Mouse (Mus musculus): ENCODE measurements at regions not wholly inside any gene's neighbourhood (a gene's known extent, or its start where the extent isn't known, plus 50 kb on each side); places are given as distances from the start of the nearest gene placed in this dataset.
"Not testable (repeated sequence)": the region's sequence is repeated elsewhere in the genome, so short reads cannot be mapped to it uniquely, and the experiment has no call there.

DNA sequence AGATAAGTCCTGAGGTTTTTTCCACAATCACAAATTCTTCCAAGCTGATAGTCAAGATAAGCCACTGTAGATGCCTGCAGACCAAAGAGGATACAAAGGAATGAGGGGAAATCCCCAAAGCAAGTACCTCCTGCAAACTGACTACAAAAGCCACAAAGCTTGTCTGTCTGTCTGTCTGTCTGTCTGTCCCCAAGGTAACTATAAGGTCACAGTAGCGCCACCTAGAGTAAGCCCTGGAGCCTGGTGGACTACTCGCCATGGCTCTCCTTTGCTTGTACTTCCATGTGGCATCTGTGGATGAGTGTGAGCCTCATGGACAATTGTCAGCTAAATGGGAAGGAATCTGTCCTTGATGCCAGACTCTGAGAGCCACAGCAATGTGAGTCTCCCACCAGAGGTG lies 249.8 kb downstream of the Diras2 start:
- Histone ChIP-seq H3K9me3 (no peaks in the 10 kb centered on the region), H3K4me3 (replicated peaks) (no peak overlapping the region), H3K27ac (no peak overlapping the region), H3K9ac (no peak overlapping the region), H3K36me3 (no peaks in the 10 kb centered on the region), H3K4me1 (replicated peaks) (no peaks in the 10 kb centered on the region), H3K27me3 (replicated peaks) (no peaks in the 10 kb centered on the region), H3K4me2 (replicated peaks) (no peak overlapping the region)
- 75% methylated on average over 2 of the region's 2 CpGs for WGBS
- ATAC-seq = no peak

- no peak overlapping the region for H3K4me2 ChIP-seq (replicated peaks)
- H3K4me1 ChIP-seq (replicated peaks) = no peaks in the 10 kb centered on the region
- H3K4me3 ChIP-seq (replicated peaks) = no peak overlapping the region
- H3K36me3 ChIP-seq = no peaks in the 10 kb centered on the region
- H3K27ac ChIP-seq = no peak overlapping the region
- H3K27me3 ChIP-seq (replicated peaks) = no peaks in the 10 kb centered on the region
- H3K9me3 ChIP-seq = no peaks in the 10 kb centered on the region
- ATAC-seq = no peak
- H3K9ac ChIP-seq = no peak overlapping the region
- 64% methylated on average over 13 of the region's 13 CpGs for WGBS
Observed at GRCm38 (mm10) chr13:52282500-52282899, 248.6 kb downstream of the Diras2 start.

DNA sequence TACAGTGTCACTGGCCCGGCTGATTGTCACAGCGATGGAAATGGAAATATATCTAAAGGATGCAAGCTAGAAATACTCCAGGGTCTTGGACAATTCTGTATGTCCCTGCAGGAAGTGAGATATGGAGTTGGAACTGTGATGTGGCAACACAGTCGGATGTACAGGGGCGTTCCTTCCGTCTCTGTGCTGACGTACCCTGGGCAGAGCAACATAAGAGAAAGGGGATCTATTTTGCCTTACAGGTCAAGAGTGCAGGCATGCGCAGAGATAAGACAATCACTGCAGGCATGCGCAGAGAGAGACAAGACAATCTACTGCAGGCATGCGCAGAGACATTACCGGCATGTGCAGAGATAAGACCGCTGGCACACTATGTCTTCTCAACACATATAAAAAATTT lies 247.6 kb downstream of the Diras2 start:
- Histone ChIP-seq H3K36me3 (no peaks in the 10 kb centered on the region), H3K4me1 (replicated peaks) (no peaks in the 10 kb centered on the region), H3K27me3 (replicated peaks) (no peaks in the 10 kb centered on the region), H3K4me2 (replicated peaks) (no peak overlapping the region), H3K9ac (no peak overlapping the region), H3K27ac (no peak overlapping the region), H3K9me3 (no peaks in the 10 kb centered on the region), H3K4me3 (replicated peaks) (no peak overlapping the region)
- no peak for ATAC-seq
- whole genome bisulfite sequencing = 61% methylated on average over 11 of the region's 11 CpGs

GRCm38 (mm10) chr13:52284026-52284801 lies 246.9 kb downstream of the Diras2 start:
- no peaks in the 10 kb centered on the region for H3K4me1 ChIP-seq (replicated peaks)
- H3K4me3 ChIP-seq (replicated peaks) = no peak overlapping the region
- H3K27me3 ChIP-seq (replicated peaks) = no peaks in the 10 kb centered on the region
- ATAC-seq = no peak
- H3K27ac ChIP-seq = no peak overlapping the region
- WGBS = 74% methylated on average over 12 of the region's 12 CpGs
- H3K9ac ChIP-seq = no peak overlapping the region
- no peak overlapping the region for H3K4me2 ChIP-seq (replicated peaks)
- H3K9me3 ChIP-seq = no peaks in the 10 kb centered on the region
- no peaks in the 10 kb centered on the region for H3K36me3 ChIP-seq

DNA sequence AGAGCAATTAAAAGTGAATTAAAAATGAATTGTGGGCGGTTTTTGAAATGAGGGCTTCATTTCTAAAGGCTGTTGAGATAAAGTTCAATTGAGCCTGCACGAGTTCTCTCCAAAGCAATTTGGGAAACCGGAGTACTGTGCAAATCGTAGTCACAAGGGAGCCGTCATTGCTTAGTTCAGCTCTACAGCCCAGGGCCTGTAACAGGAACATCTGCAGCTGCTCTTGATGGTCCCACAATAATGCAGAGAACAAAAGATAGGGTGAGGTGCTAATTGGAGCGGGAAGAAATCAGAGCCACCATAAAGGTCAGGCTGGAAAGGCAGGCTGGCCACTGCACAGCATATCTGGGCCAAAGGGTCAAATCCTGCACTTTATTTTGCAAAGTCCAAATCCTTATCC lies 242.7 kb downstream of the Diras2 start:
- WGBS = 65% methylated on average over 6 of the region's 6 CpGs
- H3K4me1 ChIP-seq (replicated peaks) = no peaks in the 10 kb centered on the region
- no peak overlapping the region for H3K4me3 ChIP-seq (replicated peaks)
- no peak overlapping the region for H3K27ac ChIP-seq
- H3K9me3 ChIP-seq = no peaks in the 10 kb centered on the region
- no peaks in the 10 kb centered on the region for H3K27me3 ChIP-seq (replicated peaks)
- H3K4me2 ChIP-seq (replicated peaks) = no peak overlapping the region
- no peak for ATAC-seq
- no peak overlapping the region for H3K9ac ChIP-seq
- H3K36me3 ChIP-seq = no peaks in the 10 kb centered on the region

DNA sequence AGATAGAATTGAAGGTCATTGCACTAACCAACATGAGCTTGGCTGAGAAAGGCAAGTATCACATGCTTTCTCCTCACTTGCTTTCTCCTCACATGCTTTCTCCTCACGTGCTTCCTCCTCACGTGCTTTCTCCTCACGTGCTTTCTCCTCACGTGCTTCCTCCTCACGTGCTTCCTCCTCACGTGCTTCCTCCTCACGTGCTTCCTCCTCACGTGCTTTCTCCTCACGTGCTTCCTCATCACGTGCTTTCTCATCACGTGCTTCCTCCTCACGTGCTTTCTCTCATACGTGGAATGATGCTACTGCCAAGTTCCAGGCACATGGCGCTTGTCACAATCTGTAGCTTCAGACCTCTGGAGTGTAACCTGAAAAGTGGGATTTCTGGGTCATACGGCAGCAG lies 235.2 kb downstream of the Diras2 start:
- Histone ChIP-seq H3K4me1 (replicated peaks) (no peaks in the 10 kb centered on the region), H3K36me3 (no peaks in the 10 kb centered on the region), H3K27ac (no peak overlapping the region), H3K27me3 (replicated peaks) (no peaks in the 10 kb centered on the region), H3K9ac (no peak overlapping the region), H3K9me3 (no peaks in the 10 kb centered on the region), H3K4me3 (replicated peaks) (no peak overlapping the region), H3K4me2 (replicated peaks) (no peak overlapping the region)
- ATAC-seq = no peak
- WGBS = 92% methylated on average over 15 of the region's 15 CpGs

GRCm38 (mm10) chr13:52296541-52297276 lies 234.4 kb downstream of the Diras2 start:
- Histone ChIP-seq H3K9me3 (no peaks in the 10 kb centered on the region), H3K4me2 (replicated peaks) (no peak overlapping the region), H3K27me3 (replicated peaks) (no peaks in the 10 kb centered on the region), H3K4me1 (replicated peaks) (no peaks in the 10 kb centered on the region), H3K27ac (no peak overlapping the region), H3K4me3 (replicated peaks) (no peak overlapping the region), H3K36me3 (no peaks in the 10 kb centered on the region), H3K9ac (no peak overlapping the region)
- WGBS = 78% methylated on average over 9 of the region's 9 CpGs
- ATAC-seq = no peak

DNA sequence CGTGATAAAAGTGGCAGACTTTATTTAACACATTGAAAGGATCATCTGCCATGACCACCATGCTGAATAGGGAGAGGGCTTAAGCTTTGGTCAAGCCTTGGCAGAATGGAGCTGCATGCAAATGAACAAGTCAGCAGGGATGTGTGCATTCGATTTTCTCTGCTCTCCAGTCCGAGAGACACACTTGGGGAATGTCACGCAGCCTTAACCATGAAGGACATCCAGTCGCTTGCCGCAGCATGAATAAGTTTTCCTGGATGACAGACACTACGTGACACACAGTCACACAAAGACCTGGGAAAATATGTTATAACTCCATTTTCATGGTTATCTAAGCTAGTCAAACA lies 233.8 kb downstream of the Diras2 start:
- Histone ChIP-seq H3K36me3 (no peaks in the 10 kb centered on the region), H3K27me3 (replicated peaks) (no peaks in the 10 kb centered on the region), H3K4me2 (replicated peaks) (no peak overlapping the region), H3K4me1 (replicated peaks) (no peaks in the 10 kb centered on the region), H3K9me3 (no peaks in the 10 kb centered on the region), H3K27ac (no peak overlapping the region), H3K4me3 (replicated peaks) (no peak overlapping the region), H3K9ac (no peak overlapping the region)
- 86% methylated on average over 7 of the region's 7 CpGs for WGBS
- ATAC-seq = no peak

DNA sequence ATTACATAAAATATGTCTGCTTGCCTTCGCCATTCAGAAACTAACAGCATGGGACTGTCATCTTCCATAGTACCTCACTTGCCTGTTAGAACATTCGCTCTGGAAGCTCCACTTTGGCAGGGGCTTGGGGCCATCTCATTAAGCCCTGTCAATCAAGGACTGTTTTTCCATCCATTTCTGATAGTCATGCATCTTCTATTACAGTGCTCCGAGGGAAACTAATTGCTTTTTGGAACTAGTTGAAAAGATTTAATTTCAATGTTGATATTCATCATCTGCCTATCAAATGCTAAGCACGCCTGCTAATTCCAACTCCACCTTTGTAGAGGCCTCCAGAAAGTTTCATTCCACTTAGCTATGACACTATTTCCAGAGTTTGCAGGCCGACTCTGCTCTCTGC lies 232.7 kb downstream of the Diras2 start:
- no peak for ATAC-seq
- H3K9ac ChIP-seq = no peak overlapping the region
- WGBS = 84% methylated on average over 5 of the region's 5 CpGs
- H3K27ac ChIP-seq = no peak overlapping the region
- no peaks in the 10 kb centered on the region for H3K36me3 ChIP-seq
- H3K4me3 ChIP-seq (replicated peaks) = no peak overlapping the region
- no peaks in the 10 kb centered on the region for H3K27me3 ChIP-seq (replicated peaks)
- no peaks in the 10 kb centered on the region for H3K4me1 ChIP-seq (replicated peaks)
- no peak overlapping the region for H3K4me2 ChIP-seq (replicated peaks)
- H3K9me3 ChIP-seq = no peaks in the 10 kb centered on the region

GRCm38 (mm10) chr13:52305328-52305727 lies 225.8 kb downstream of the Diras2 start:
- not testable (repeated sequence) for H3K9me3 ChIP-seq; H3K4me3 ChIP-seq (replicated peaks); H3K27ac ChIP-seq; H3K9ac ChIP-seq; H3K27me3 ChIP-seq (replicated peaks); H3K4me2 ChIP-seq (replicated peaks); H3K4me1 ChIP-seq (replicated peaks); ATAC-seq; H3K36me3 ChIP-seq

GRCm38 (mm10) chr13:52306783-52307440 lies 224.2 kb downstream of the Diras2 start:
- WGBS = 58% methylated on average over 9 of the region's 9 CpGs
- Histone ChIP-seq H3K36me3 (no peaks in the 10 kb centered on the region), H3K27ac (no peak overlapping the region), H3K4me1 (replicated peaks) (no peaks in the 10 kb centered on the region), H3K4me2 (replicated peaks) (no peak overlapping the region), H3K9ac (no peak overlapping the region), H3K9me3 (no peaks in the 10 kb centered on the region), H3K27me3 (replicated peaks) (no peaks in the 10 kb centered on the region), H3K4me3 (replicated peaks) (no peak overlapping the region)
- no peak for ATAC-seq

GRCm38 (mm10) chr13:52310954-52311353 lies 220.1 kb downstream of the Diras2 start:
- WGBS = 38% methylated on average over 2 of the region's 2 CpGs
- no peak for ATAC-seq

DNA sequence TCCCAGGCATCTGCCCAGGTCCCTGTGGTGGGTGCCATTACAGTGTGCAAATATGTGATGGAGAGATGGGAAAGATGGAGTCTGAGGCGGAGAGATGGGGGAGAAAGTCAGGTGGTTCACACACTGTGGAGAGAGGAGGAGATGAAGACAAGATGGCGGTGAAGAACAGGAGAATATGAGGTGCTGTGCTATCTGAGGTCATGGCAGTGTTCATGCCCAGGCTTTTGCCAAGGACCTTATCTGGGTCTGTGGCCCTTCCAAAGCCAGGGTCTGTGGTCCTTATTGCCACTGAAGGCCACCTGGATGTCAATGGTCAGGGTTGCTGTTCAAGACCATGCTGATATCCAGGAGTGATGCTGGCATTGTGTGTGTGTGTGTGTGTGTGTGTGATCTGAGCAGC lies 212.8 kb downstream of the Diras2 start:
- no peak overlapping the region for H3K9ac ChIP-seq
- no peak overlapping the region for H3K27ac ChIP-seq
- H3K36me3 ChIP-seq = no peaks in the 10 kb centered on the region
- no peaks in the 10 kb centered on the region for H3K27me3 ChIP-seq (replicated peaks)
- H3K4me2 ChIP-seq (replicated peaks) = no peak overlapping the region
- no peaks in the 10 kb centered on the region for H3K9me3 ChIP-seq
- H3K4me3 ChIP-seq (replicated peaks) = no peak overlapping the region
- WGBS = 94% methylated on average over 2 of the region's 2 CpGs
- no peaks in the 10 kb centered on the region for H3K4me1 ChIP-seq (replicated peaks)
- no peak for ATAC-seq

More at GRCm38 (mm10) chr13:52310954-52311353, 220.1 kb downstream of the Diras2 start:
- H3K9me3 ChIP-seq = no peaks in the 10 kb centered on the region
- H3K4me2 ChIP-seq (replicated peaks) = no peak overlapping the region
- no peak overlapping the region for H3K4me3 ChIP-seq (replicated peaks)
- H3K27ac ChIP-seq = no peak overlapping the region
- no peaks in the 10 kb centered on the region for H3K4me1 ChIP-seq (replicated peaks)
- no peaks in the 10 kb centered on the region for H3K27me3 ChIP-seq (replicated peaks)
- H3K9ac ChIP-seq = no peak overlapping the region
- no peaks in the 10 kb centered on the region for H3K36me3 ChIP-seq

Data from intestine, embryonic 15.5 days (tissue).